Mouse (Mus musculus) heart, postnatal 0 days (tissue): Measurements from ENCODE around the gene Zbtb42. TPM values are rescaled to one million over a fixed set of nuclear protein-coding genes. Genes with fewer than 3 reads are reported as not detected.

Experiments used
- ATAC-seq: fragments of 200-750 bp; cut with Nextera tagmentation; 2 replicates; pipeline ENCODE4 v1.8.0; 2017; ENCODE audit warnings: low read depth, moderate number of reproducible peaks, moderate library complexity; ENCODE audit not compliant: insufficient read depth
- DNase-seq: peaks from one replicate; pipeline ENCODE4 v3.0.0-alpha.2; 2016; ENCODE audit warnings: low spot score
- H3K27ac ChIP-seq: fragments of 300-500 bp; sonication (generic); 2 replicates; pipeline ENCODE4 v1.5.1; 2014; ENCODE audit warnings: low read depth, mild to moderate bottlenecking
- H3K27me3 ChIP-seq: fragments of 300-500 bp; sonication (generic); 2 replicates; pipeline ENCODE4 v1.6.1; 2014; ENCODE audit warnings: low read length, mixed read lengths; ENCODE audit not compliant: control insufficient read depth, insufficient read depth
- H3K36me3 ChIP-seq: fragments of 300-500 bp; sonication (generic); replicated peaks from 2 replicates; pipeline ENCODE4 v1.6.1; 2014; ENCODE audit warnings: low read length, mixed read lengths; ENCODE audit not compliant: control insufficient read depth, insufficient read depth
- H3K4me1 ChIP-seq: fragments of 300-500 bp; sonication (generic); 2 replicates; pipeline ENCODE4 v1.6.1; 2014; ENCODE audit warnings: antibody characterized with exemption; ENCODE audit not compliant: control insufficient read depth, insufficient read depth
- H3K4me2 ChIP-seq: fragments of 300-500 bp; sonication (generic); 2 replicates; pipeline ENCODE4 v1.6.1; 2014; ENCODE audit warnings: low read depth, mild to moderate bottlenecking, low read length, moderate library complexity
- H3K4me3 ChIP-seq: fragments of 300-500 bp; sonication (generic); 2 replicates; pipeline ENCODE4 v1.5.1; 2014; ENCODE audit warnings: low read depth, low read length
- H3K9ac ChIP-seq: fragments of 300-500 bp; sonication (generic); replicated peaks from 2 replicates; pipeline ENCODE4 v1.6.1; 2014; ENCODE audit warnings: low read depth, low read length, mixed read lengths
- H3K9me3 ChIP-seq: fragments of 300-500 bp; sonication (generic); replicated peaks from 2 replicates; pipeline ENCODE4 v1.6.1; 2016; ENCODE audit warnings: low read length; ENCODE audit not compliant: control insufficient read depth
- CTCF ChIP-seq: IDR thresholded peaks from 2 replicates; pipeline ENCODE4 v1.5.1; 2016; ENCODE audit warnings: antibody characterized with exemption, control low read depth, low read depth
- EP300 ChIP-seq: IDR thresholded peaks from 2 replicates; pipeline ENCODE4 v1.6.1; 2016; ENCODE audit warnings: antibody characterized with exemption, low read depth
- WGBS: fragments of 180-500 bp; shearing (Covaris S2); extraction: QIAGEN DNeasy Blood & Tissue Kit; methylation state at CpG from one replicate; pipeline ENCODE4 v1.1.7; 2014; 5-methylcytosine and 5-hydroxymethylcytosine counted together
- microRNA-seq: library from miRNA; unstranded; fragments of <30 nt; microRNA quantifications from one replicate; pipeline ENCODE4, GENCODE M21; 2016
- polyA plus RNA-seq: library from polyadenylated mRNA; unstranded; fragments of >200 nt; fragmentation: Nextera tagmentation; extraction: Ambion mirVana; gene quantifications from 2 replicates; pipeline ENCODE4 v1.2.1, GENCODE M21; 2015
- total RNA-seq: library from RNA; depleted of rRNA; stranded (reverse); fragments of >200 nt; gene quantifications from 2 replicates; pipeline ENCODE4 v1.2.3, GENCODE M21; 2014; ENCODE audit warnings: low replicate concordance; rRNA removed

Gene Zbtb42
- total and polyA plus RNA-seq, 2 experiments from 2014 or later, result 3.2 to 4.6 TPM

DNA sequence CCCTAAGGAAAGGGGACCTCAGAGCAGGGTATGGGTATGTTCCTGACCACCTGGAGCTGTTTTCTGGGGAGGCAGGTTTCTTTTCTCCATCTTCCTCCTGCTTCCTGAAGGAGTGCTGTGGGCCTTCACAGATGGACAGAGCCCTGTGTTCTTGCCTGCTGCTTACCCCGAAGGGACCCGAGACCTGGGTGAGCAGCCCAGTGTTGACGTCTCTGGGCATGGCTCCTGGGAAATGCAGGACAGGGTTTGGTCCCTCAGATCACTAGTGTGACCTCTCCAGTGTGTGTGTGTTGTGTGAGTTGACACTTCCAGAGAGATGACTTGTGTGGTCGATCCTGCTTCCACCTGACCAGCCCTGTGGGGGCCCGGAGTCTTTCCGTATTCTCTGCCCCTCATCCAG is 44.8 kb downstream of the Zbtb42 start:
- no peak for ATAC-seq
- no peaks in the 10 kb centered on the region for H3K36me3 ChIP-seq
- H3K27me3 ChIP-seq, result 0 out of 2 replicates have a peak, but pooled peaks cover 7% of the 10 kb centered on the region
- no peak for TF ChIP-seq EP300
- H3K9ac ChIP-seq, result no peak overlapping the region
- no peak overlapping the region for H3K4me2 ChIP-seq
- whole genome bisulfite sequencing, result 96% methylated on average over 6 of the region's 6 CpGs
- peaks cover 12% of the 10 kb centered on the region; the same call in 1 of the 2 replicates for H3K4me1 ChIP-seq
- no peaks in the 10 kb centered on the region for H3K9me3 ChIP-seq
- DNase-seq, result no peak
- no peak overlapping the region for H3K4me3 ChIP-seq
- no peak overlapping the region for H3K27ac ChIP-seq

DNA sequence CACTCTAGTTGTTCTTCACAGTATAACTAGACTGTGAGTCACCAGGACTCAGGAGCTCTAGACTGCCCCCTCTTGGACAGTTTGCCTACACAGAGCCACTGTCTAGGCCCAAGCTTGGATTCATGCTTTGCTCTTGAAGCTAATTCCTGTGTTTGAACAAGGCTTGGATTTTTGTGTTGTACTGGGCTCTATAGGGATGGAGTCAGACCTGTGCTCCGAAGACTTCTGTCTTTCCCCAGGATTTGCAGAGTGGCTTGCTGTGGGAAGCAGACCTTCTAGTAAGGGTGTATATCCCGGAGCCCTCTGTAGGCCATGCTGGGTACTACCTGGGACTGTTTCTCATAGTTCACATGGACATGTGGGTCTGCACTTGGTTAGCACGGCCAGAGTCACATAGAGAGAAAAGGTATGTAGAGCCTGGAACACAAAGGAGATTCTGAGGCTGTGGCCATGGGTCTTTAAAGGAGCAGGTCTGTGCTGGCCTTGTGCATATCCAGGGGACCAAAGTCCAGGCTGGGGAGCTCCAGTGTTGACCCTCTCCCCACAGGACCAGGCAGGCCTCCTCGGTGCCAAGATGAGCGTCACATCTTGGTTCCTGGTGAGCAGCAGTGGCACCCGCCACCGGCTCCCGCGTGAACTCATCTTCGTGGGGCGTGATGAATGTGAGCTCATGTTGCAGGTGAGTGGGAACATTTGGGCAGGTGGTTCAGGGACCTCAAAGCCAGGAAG is 45.6 kb downstream of the Zbtb42 start:
- DNase-seq (peak; percentile 44), ATAC-seq (peak; percentile 42)
- Histone ChIP-seq H3K36me3 (no peaks in the 10 kb centered on the region), H3K4me1 (peaks cover 12% of the 10 kb centered on the region; the same call in 1 of the 2 replicates), H3K4me3 (no peak overlapping the region), H3K4me2 (no peak overlapping the region), H3K27ac (no peak overlapping the region), H3K9me3 (no peaks in the 10 kb centered on the region), H3K9ac (no peak overlapping the region), H3K27me3 (0 out of 2 replicates have a peak, but pooled peaks cover 7% of the 10 kb centered on the region)
- TF ChIP-seq CTCF (peak; percentile 46), EP300 (no peak)
- WGBS, result 74% methylated on average over 11 of the region's 11 CpGs

DNA sequence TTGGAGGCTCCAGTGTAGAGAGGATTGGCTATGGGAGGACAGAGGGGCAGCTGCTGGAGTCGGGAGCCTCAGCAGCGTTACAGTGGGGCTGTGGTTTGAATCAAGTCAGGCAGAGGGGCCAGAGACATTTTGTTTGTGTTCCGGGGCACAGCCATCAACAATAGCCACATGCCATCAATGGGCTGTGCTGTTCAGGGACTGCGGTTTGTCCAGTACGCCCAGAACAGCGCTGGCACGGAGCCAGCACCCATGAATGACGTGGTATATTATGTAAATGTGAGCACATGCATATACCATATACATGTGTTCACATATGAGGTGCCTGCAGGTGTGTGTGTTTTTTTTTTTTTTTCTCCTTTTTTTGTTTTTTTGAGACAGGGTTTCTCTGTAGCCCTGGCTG is 49.2 kb downstream of the Zbtb42 start:
- ATAC-seq (no peak), DNase-seq (no peak)
- Histone ChIP-seq H3K9ac (no peak overlapping the region), H3K4me1 (no peaks in the 10 kb centered on the region), H3K9me3 (no peaks in the 10 kb centered on the region), H3K27ac (no peak overlapping the region), H3K4me2 (no peak overlapping the region), H3K4me3 (no peak overlapping the region), H3K36me3 (no peaks in the 10 kb centered on the region; the same call in 1 of the 2 replicates), H3K27me3 (no peaks in the 10 kb centered on the region)
- WGBS, result 69% methylated on average over 8 of the region's 8 CpGs
- TF ChIP-seq EP300 (no peak), CTCF (no peak)

DNA sequence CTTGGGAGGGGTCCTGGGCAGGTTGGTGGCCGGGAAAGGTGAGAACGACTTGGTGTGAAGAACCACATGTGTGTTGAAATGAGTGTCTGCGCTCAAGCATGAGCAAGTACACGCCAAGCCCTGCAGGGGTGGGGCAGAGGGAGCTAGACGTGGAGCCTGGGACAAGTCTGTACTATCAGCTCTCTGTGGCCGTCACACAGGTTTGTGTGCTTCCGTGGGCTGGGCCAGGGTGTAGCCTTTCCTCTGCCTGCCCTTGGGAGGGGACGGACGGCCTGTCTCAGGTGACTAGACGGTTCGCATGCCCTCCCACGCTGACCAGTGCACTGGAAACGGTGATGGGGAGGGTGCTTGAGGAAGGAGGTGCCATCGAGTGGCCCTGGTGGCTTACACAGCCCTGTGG is 52.2 kb downstream of the Zbtb42 start:
- ATAC-seq, result no peak
- H3K36me3 ChIP-seq, result peaks cover 9% of the 10 kb centered on the region
- TF ChIP-seq CTCF, result no peak
- no peak for TF ChIP-seq EP300
- no peaks in the 10 kb centered on the region for H3K4me1 ChIP-seq
- H3K4me3 ChIP-seq, result no peak overlapping the region
- no peaks in the 10 kb centered on the region for H3K27me3 ChIP-seq
- no peaks in the 10 kb centered on the region for H3K9me3 ChIP-seq
- no peak overlapping the region for H3K4me2 ChIP-seq
- H3K27ac ChIP-seq, result no peak overlapping the region
- DNase-seq, result no peak
- no peak overlapping the region for H3K9ac ChIP-seq
- 78% methylated on average over 14 of the region's 14 CpGs for WGBS

Small RNA genes within 50 kb of the gene (microRNA-seq; reads per million reads assigned to microRNA genes)
- gene Mir6939, result 0.71 reads per million

Other genes with a start within 250 kb of the Zbtb42 start
- gene A530016L24Rik, start 189.4 kb upstream of the Zbtb42 start, total RNA-seq, result 9.9 and 14.1 TPM in 2 replicates
- 6.0 and 6.9 TPM in 2 replicates for gene A530016L24Rik, start 189.4 kb upstream of the Zbtb42 start, polyA plus RNA-seq
- 0.85 TPM in 1 of 2 replicates, not detected in the other for gene Tmem179, start 162.1 kb upstream of the Zbtb42 start, total RNA-seq
- 0.14 and 0.27 TPM in 2 replicates for gene Tmem179, start 162.1 kb upstream of the Zbtb42 start, polyA plus RNA-seq
- 15.1 and 17.1 TPM in 2 replicates for gene Inf2, start 90.0 kb upstream of the Zbtb42 start, total RNA-seq
- gene Inf2, start 90.0 kb upstream of the Zbtb42 start, polyA plus RNA-seq, result 1.8 and 2.7 TPM in 2 replicates
- gene Adssl1, start 58.8 kb upstream of the Zbtb42 start, total RNA-seq, result 86.8 and 106 TPM in 2 replicates
- 159 and 176 TPM in 2 replicates for gene Adssl1, start 58.8 kb upstream of the Zbtb42 start, polyA plus RNA-seq
- 92.0 and 107 TPM in 2 replicates for gene Siva1, start 34.1 kb upstream of the Zbtb42 start, total RNA-seq
- gene Siva1, start 34.1 kb upstream of the Zbtb42 start, polyA plus RNA-seq, result 62.2 and 71.1 TPM in 2 replicates
- gene Akt1, start 3.9 kb upstream of the Zbtb42 start, total RNA-seq, result 206 and 234 TPM in 2 replicates
- gene Akt1, start 3.9 kb upstream of the Zbtb42 start, polyA plus RNA-seq, result 60.6 and 70.9 TPM in 2 replicates
- gene Cep170b, start 41.6 kb downstream of the Zbtb42 start, total RNA-seq, result 10.1 and 17.6 TPM in 2 replicates
- 1.8 and 2.4 TPM in 2 replicates for gene Cep170b, start 41.6 kb downstream of the Zbtb42 start, polyA plus RNA-seq
- gene Pld4, start 81.8 kb downstream of the Zbtb42 start, total RNA-seq, result 6.8 and 7.2 TPM in 2 replicates
- 3.4 and 4.7 TPM in 2 replicates for gene Pld4, start 81.8 kb downstream of the Zbtb42 start, polyA plus RNA-seq
- 6.8 and 10.5 TPM in 2 replicates for gene Ahnak2, start 123.8 kb downstream of the Zbtb42 start, total RNA-seq
- gene Ahnak2, start 123.8 kb downstream of the Zbtb42 start, polyA plus RNA-seq, result 2.3 and 2.4 TPM in 2 replicates
- gene Clba1, start 130.1 kb downstream of the Zbtb42 start, total RNA-seq, result 7.1 and 9.4 TPM in 2 replicates
- 6.7 and 8.2 TPM in 2 replicates for gene Clba1, start 130.1 kb downstream of the Zbtb42 start, polyA plus RNA-seq
- 27.7 and 32.2 TPM in 2 replicates for gene Cdca4, start 150.6 kb downstream of the Zbtb42 start, total RNA-seq
- 18.6 and 19.1 TPM in 2 replicates for gene Cdca4, start 150.6 kb downstream of the Zbtb42 start, polyA plus RNA-seq
- 0.38 TPM in 1 of 2 replicates, not detected in the other for gene Gpr132, start 189.4 kb downstream of the Zbtb42 start, total RNA-seq
- 0.04 TPM in 1 of 2 replicates, not detected in the other for gene Gpr132, start 189.4 kb downstream of the Zbtb42 start, polyA plus RNA-seq